Mouse (Mus musculus): ENCODE measurements around the gene B3gntl1.

Gene B3gntl1

DNA sequence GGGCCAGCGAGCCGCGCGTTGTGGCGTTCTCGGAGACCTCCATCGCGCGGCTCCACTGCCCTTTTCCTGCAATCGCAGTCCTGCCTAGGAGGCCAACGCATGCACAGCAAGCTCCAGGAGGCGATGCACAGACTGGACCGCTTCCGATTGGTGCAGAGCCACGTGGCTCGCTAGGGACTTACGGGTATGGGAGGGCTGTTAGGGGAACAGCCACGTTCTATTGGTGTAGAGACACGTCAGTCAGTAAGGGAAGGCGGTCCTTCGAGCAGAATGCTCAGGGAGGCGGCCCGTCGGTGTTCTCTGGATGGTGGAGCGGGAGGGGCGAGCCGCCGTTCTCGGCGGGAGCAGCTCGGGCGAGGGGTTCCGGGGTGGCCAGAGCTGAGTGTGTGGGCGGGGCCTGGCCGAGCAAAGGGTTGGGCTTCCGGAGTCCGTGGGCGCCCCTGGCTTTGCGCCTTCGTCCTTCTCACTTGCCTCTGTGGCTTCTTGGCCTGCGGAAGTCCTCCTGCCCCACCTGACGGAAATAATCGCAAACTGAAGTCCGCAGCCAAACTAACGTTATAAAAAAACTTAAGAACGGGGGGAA is at the start of gene B3gntl1:
B3gntl1 (minus strand) TSS at position 164 of the 583 bp plus-strand sequence.
- DNase-seq: peak; percentile 99 to 100

- DNase-seq: no peak
Observed at GRCm38 (mm10) chr11:121722434-121722833, 49.5 kb upstream of the B3gntl1 start.

- peak in 1 of 2 experiments; percentile 56 for DNase-seq
Observed at GRCm38 (mm10) chr11:121720752-121721151, 47.8 kb upstream of the B3gntl1 start.

DNA sequence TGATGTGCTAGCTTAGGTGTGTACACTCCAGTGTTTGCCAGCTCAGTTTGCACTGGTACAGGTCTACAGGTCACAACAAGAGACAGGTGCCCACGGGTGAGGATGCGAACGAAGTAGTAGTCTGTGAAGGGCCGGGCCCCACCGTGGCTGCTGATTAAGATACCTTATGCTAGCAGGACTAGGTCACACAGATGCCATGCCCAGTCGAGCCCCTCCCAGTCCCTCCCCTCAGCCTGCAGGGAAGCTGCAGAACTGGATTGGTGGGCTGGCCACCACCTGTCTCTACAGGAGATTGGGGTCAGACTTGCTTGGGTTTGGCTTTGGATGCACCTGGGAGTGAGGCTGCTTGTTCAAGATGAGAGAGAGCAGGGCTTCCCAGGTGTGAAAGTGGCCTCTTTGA is 44.8 kb upstream of the B3gntl1 start:
- peak in 1 of 2 experiments; percentile 49 for DNase-seq

GRCm38 (mm10) chr11:121714745-121715485 is 42.0 kb upstream of the B3gntl1 start:
- no peak for DNase-seq

DNA sequence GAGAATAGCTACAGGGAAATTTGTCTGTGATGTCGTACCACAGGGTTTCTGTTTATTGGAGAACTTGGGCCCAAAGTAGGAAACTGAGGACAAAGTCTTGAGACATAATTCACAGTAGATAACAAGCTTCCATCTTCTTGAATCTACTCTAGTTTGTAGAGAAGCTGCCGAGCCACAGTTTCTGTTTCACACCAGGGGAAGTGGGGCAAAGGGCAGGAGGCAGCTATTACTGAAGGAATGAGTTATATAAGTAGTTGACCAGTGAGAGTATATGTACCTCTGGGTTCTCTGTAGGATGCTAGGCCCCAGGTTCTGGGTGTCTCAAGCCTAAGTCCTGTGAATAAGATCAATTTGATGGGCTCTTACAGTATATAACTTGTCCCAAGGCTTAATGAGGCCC is 40.6 kb upstream of the B3gntl1 start:
- no peak for DNase-seq

DNA sequence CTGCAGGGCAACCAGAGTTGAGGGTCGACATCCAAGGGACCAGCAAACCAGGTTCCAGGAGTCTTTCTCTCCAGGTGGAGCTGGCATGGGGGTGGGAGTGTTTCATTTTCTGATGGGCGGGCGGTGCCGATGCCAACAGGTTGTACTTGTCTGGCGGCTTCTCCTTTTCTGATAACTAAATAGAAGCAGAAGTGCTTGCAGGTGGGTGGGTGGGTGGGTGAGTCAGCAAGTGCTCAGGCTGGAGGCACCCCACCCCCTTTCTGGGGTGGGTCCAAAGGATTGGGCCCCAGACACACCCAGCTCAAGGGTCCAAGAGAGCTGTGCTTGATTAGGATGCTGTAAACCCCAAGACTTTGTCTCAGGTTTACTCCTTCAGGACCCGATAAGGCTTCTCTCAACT is 40.0 kb upstream of the B3gntl1 start:
- DNase-seq: peak; percentile 46 to 52

DNA sequence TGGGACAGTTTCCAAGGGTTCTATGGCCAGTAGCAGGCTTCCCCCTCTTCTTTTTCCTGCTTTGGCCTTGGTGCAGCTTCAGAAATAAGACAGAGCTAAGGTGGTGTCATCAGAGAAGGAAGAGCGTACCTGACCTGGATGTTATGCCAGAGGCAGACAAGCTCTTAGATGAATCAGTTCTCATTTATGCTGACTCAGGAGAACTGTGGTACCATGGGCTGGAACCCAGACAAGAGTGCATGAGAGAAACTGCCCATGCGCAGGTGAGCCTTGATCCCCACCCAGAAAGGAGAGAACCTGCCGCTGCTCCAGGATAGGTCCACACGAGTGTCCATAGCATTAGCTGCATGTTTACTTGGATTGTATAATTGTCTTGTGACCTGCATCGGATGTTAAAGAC is 37.3 kb upstream of the B3gntl1 start:
- DNase-seq: no peak

DNA sequence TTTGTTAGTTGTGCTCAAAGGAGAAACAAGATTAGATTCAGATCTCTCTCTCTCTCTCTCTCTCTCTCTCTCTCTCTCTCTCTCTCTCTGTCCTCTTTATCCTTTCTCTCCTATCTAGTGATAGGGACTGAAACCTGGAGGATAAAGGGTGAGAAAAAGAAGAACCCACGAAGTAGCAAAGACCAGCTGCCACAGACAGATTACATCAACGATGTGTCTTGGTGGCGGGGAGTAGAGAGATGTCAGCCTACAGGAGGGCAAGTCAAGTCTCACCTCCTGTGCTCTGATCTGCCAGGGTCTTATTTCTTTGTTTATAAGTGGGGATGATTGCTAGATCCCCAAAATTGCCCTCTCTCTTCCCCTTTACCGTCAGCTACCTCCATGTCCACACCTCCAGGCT is 36.3 kb upstream of the B3gntl1 start:
- DNase-seq: no peak

DNA sequence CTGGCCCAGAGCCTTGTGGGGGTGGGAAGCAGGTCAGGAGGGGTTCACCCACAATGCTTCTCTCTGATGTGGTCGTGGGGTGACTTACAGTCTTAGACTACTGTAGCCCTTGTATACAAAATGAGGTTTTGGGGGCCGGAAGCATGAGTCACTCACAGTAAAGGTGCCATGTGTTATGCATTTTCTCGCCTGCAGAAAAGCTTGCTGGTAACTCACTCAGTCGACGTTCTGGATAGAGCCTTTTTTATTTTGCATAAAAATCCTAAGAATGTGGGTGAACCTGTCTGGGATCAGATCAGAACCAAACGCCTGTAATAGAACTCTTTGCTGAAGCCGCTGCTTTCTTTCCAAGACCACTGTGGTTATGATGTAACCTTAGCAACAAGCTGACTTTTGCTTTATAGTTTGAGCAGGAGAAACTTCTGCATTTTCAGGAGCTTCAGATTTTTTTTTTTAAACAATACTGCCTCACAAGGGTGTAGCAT is 33.6 kb upstream of the B3gntl1 start:
- DNase-seq: peak; percentile 51 to 52

DNA sequence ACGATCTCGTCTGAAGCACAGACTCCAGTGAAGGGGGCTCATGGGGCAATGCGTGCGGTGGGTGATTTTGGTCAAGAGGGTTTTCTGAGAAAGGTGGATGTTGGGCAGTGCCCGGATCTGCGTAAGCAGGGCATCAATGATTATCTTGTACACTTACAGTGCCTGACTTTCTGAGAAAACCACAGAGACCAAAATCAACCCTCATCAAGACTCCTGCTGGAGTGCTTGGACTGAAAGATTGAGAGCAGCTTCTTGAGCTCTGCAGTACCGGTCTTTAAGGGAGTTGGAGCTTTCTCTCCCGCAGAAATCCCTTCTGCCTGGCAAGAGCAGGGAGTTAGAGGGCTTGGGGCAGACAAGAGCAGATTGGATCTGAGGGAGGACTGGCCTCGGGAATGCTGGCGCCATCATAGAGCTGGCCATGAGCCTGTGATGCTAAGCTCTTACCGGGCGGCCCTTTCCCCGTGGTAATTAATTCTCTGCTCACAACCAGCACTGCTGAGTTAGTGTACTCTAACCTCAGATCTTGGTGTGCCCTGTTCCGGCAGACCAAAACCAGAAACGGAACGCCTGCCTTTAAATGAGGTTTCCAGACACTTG is 30.8 kb upstream of the B3gntl1 start:
- DNase-seq: peak in 1 of 2 experiments; percentile 15

DNA sequence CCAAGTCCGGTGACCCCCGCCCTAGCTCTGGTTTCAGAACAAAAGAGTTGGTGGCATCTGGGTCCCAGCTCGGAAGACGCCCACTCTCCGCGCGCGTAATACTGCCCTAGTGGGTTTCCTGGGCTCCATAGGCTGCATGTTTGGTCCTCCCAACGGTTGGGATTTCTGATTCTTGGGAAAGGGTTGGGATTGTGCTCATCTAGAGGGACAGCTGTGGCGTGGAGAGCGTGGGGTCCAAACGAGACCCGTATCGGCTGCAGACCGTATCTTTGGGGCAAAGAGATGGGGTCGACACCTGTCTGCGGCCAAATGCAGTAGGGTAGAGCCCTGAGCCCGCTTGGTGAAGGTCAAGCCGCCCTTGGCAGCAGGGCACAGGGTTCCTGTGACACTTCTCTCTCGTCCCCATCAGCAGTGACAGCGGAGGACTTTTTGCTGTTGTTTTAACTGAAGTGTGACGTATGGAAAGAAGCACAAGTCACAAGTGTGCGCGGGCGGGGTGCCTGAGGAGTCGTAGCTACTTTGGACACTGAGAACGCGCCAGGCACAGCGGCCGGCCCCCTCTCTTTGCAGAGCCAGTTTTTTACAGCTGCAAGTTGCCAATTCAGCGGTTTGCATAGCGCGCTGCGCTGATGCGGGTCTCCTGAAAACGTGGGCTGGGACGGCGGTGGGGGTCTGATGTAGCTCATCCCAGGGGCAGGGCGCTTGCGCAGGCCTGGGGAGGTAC is 30.1 kb upstream of the B3gntl1 start:
- peak; percentile 72 for DNase-seq

DNA sequence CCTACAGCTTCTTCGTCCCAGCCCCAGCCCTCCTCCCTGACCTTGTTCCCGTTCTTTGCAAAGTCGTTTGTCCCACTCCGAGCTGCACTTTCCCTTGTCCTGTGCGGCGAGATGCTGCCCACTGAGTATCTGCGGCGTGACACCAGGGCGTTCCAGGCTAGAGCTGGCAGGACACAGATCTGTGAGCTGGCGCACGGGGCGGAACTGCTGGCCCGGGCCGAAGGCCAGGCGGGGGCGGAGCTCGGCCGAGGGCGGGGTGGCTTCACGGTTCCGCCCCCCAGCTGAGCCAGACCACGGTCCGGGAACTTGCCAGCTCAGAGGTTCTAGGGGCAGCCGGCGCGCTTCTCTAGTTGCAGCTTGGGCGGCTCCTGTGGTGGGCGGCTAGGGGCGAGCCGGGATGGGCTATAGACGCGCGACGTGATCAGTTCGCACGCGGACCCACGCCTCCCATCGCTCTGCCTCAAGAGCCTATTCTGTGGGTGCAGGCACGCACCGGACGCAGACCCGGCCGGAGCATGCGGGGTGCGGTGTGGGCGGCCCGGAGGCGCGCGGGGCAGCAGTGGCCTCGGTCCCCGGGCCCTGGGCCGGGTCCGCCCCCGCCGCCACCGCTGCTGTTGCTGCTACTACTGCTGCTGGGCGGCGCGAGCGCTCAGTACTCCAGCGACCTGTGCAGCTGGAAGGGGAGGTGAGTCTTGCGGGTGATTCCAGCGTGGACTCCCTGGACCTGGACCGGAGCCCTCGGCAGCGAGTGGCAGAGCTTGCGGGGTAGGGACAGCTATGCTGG is 29.4 kb upstream of the B3gntl1 start:
- peak; percentile 93 for DNase-seq

GRCm38 (mm10) chr11:121701244-121701643 is 28.3 kb upstream of the B3gntl1 start, which contains the start of gene Metrnl:
Gene Metrnl (plus strand): TSS chr11:121701544.
- DNase-seq: no peak

GRCm38 (mm10) chr11:121698381-121698955 is 25.5 kb upstream of the B3gntl1 start:
- no peak for DNase-seq

DNA sequence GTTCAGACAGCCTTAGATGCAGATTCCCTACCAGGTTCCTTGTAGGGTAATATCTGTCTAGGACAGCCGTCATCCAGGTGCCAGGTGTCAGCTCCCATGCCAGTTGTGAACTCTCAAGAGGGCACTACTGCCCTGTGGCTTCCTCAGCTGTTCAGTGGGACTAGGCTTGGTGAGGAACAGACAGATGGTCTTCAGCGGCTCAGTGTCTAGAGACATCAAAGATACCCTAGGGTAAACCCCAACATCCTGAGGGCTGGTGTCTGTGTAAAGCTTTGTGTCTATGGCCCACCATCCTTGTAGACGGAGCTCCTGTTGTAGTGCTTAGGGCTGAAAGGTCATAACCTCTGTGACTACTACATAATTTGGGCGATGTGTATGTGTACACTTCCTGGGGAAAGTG is 24.3 kb upstream of the B3gntl1 start:
- DNase-seq: no peak

DNA sequence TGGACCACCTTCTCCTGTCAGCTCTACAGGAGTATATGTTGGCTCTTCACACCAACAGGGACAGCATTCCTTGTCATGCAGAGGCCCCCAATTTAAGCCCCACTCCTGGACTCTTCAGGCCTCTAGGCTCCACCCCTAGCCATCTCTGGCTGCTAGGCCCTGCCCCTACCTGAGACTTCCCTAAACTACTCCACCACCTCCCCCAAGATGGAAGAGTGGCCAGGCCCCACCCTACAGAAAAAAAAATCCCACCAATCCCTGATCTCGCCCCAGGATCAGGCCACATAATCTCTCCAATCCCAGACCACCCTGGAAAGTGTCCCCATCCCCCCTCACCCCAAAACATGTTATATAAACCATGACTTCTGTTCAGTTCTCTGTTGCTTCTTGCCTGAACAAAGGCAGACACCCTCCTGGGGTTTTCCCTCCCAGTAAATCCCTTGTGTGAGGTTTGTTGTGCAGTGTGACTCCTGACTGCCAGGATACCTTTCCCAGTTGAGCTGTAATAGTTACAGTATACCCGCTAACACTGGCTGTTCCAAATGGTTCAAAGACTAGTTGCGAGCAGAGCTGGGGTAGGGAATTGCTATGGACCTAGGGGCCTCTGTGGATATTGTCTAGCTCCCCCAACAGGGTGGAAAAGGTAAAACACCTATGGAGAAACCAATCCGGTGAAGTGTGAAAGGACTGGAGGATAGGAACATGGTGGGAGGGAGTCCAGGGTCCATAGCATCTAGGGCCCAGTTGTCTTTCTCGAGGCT is 22.5 kb upstream of the B3gntl1 start:
- DNase-seq: no peak

- DNase-seq: no peak
Observed at GRCm38 (mm10) chr11:121688024-121688423, 15.1 kb upstream of the B3gntl1 start.

- no peak for DNase-seq
Observed at GRCm38 (mm10) chr11:121686674-121687073, 13.7 kb upstream of the B3gntl1 start.

DNA sequence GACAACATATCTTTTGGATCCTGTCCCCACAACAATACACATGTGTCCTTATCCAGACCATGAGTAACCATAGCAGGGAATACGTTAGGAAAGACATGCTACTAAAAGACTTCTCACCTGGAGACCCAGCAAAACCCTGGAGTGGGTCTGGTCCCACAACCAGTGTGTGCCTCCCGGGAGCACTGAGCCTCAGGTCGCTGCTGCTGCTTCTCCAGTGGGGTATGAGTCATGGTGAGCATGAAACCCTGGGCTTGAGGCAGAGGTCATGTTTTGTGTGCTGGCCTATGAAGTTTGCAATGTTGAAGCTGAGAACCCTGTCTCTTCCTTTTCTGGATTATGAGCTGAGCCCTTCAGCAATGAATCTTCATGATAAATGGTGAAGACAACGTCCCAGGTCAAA is 13.1 kb upstream of the B3gntl1 start:
- no peak for DNase-seq

DNA sequence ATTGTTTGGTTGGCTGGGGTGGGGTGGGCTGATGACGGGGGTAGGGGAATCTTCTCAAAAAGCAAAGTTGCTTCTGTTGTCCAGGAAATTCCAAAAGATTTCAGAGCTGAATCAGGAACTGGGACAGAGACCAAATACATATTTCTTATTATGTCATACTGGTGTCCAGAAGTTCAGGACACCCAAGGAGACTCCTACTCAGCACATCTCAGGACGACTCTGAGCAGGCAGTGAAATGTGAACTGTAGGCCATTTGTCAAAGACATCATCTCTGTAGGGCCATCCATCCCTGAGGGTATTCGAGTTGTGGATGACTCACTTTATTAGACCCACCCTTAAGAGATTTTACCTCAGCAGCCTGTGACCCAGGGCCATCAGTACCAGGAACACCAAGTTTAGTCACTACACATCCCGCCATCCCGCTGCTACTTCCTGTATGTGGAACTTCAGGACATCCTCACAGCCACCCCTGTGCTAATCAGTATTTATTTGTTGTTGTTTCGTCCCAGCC is 12.6 kb upstream of the B3gntl1 start:
- no peak for DNase-seq
